Mouse (Mus musculus): ENCODE measurements at regions not wholly inside any gene's neighbourhood (a gene's known extent, or its start where the extent isn't known, plus 50 kb on each side); places are given as distances from the start of the nearest gene placed in this dataset.

DNA sequence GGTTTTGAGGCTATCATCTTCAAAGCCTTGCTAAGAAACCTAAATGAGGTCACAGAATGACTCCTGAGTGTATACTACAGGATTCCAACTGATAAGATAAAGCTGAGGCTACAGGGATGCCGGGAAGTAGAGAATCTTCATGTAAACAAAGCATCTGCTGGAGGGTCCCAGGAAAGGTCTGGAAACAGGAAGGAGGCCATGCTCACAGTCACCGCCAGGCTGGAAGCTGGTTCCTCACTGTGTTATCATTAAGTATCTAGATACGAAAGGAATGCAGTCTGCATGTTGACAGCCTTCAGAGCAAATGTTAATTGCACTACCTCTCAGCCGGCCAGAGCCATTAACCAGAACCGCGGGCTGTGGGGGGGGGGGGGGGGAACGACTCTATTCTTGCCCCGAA lies 96.6 kb upstream of the Slit3 start:
- no peak for TF ChIP-seq CTCF (IDR thresholded peaks at IDR 0.05; ENCODE audit: borderline replicate concordance, insufficient read depth, low read depth, low read length)
- TF ChIP-seq POLR2A (IDR thresholded peaks at IDR 0.05; ENCODE audit: borderline replicate concordance, insufficient read depth, low read length) = no peak
